Comparison of ENCODE assay signal across 12 mouse cellular contexts in genomic region chr6:72694791-72695204, GRCm38 (mm10).
DNase-seq lines count a peak whose midpoint lies in the region; ATAC-seq and TF ChIP-seq lines count a peak whose summit lies in the region.
"Had no signal": no experiment of that assay in that cellular context is flagged by ENCODE, and none has a peak within 500 bp of the region (broad histone marks: within the 10 kb centered on the region; RNA-seq: fewer than 3 reads in every experiment).

No protein-coding gene starts in this region.

- H3K36me3 ChIP-seq in heart, adult 2 months (ENCODE audit: control insufficient read depth, insufficient read depth, low read length), result no peaks in the 10 kb centered on the region; the same call in 1 of the 2 replicates
- H3K36me3 ChIP-seq in kidney, postnatal 0 days (ENCODE audit: insufficient read depth, low read length), result no peaks in the 10 kb centered on the region
- peaks cover 3% of the 10 kb centered on the region; the same call in 1 of the 2 replicates for H3K36me3 ChIP-seq in embryonic facial prominence, embryonic 12.5 days
- no peaks in the 10 kb centered on the region for H3K36me3 ChIP-seq in limb, embryonic 15.5 days
- H3K36me3 ChIP-seq: hindbrain, embryonic 12.5 days had no signal

- 41% methylated on average over 10 of the region's 10 CpGs for WGBS in heart, adult 2 months
- WGBS in kidney, postnatal 0 days, result 33% methylated on average over 10 of the region's 10 CpGs
- WGBS in embryonic facial prominence, embryonic 12.5 days, result 64% methylated on average over 10 of the region's 10 CpGs
- WGBS in limb, embryonic 15.5 days, result 60% methylated on average over 10 of the region's 10 CpGs

- peaks cover 28% of the 10 kb centered on the region for H3K4me1 ChIP-seq in heart, adult 2 months (ENCODE audit: control insufficient read depth, insufficient read depth, low read length)
- H3K4me1 ChIP-seq in kidney, postnatal 0 days (replicated peaks; ENCODE audit: insufficient read depth, low read length), result peaks cover 42% of the 10 kb centered on the region
- peaks cover 76% of the 10 kb centered on the region for H3K4me1 ChIP-seq in embryonic facial prominence, embryonic 12.5 days
- peaks cover 78% of the 10 kb centered on the region for H3K4me1 ChIP-seq in limb, embryonic 15.5 days
- H3K4me1 ChIP-seq: megakaryocyte, embryonic 14.5 days had no signal

- no peak for DNase-seq in heart, adult 2 months
- DNase-seq in heart, postnatal 36 days, result no peak
- no peak for DNase-seq in kidney, postnatal 0 days (ENCODE audit: low spot score)
- no peak for DNase-seq in kidney, adult 18-20 months
- no peak for DNase-seq in embryo, embryonic 10.5 days (ENCODE audit: low spot score)
- DNase-seq: adrenal gland, adult 8-10 months had no signal

- no peak overlapping the region for H3K4me3 ChIP-seq in heart, adult 2 months
- H3K4me3 ChIP-seq in kidney, postnatal 0 days (replicated peaks; ENCODE audit: low read depth, low read length), result no peak overlapping the region
- no peak overlapping the region for H3K4me3 ChIP-seq in embryonic facial prominence, embryonic 12.5 days
- H3K4me3 ChIP-seq in limb, embryonic 15.5 days, result no peak overlapping the region
- H3K4me3 ChIP-seq: hindbrain, embryonic 12.5 days; megakaryocyte, embryonic 14.5 days; myocyte had no signal

- H3K9me3 ChIP-seq in kidney, postnatal 0 days (replicated peaks; ENCODE audit: low read length), result no peaks in the 10 kb centered on the region
- H3K9me3 ChIP-seq in embryonic facial prominence, embryonic 12.5 days, result no peaks in the 10 kb centered on the region
- H3K9me3 ChIP-seq in limb, embryonic 15.5 days, result no peaks in the 10 kb centered on the region
- H3K9me3 ChIP-seq: hindbrain, embryonic 12.5 days; megakaryocyte, embryonic 14.5 days had no signal

- no peak overlapping the region for H3K9ac ChIP-seq in heart, adult 2 months (ENCODE audit: low read depth, low read length)
- H3K9ac ChIP-seq in kidney, postnatal 0 days (ENCODE audit: low read depth, low read length), result no peak overlapping the region
- no peak overlapping the region for H3K9ac ChIP-seq in embryonic facial prominence, embryonic 12.5 days
- H3K9ac ChIP-seq in limb, embryonic 15.5 days, result no peak overlapping the region
- H3K9ac ChIP-seq: hindbrain, embryonic 12.5 days had no signal

- no peak for TF ChIP-seq POLR2A in heart, adult 2 months (IDR thresholded peaks at IDR 0.05; ENCODE audit: insufficient read depth, low read depth, low read length)

- intact Hi-C loops in heart, adult 2 months (cut with DNase I), result no loop called here
- intact Hi-C loops in heart, postnatal 36 days (cut with DNase I), result no loop called here

- H3K27me3 ChIP-seq in heart, adult 2 months (ENCODE audit: control insufficient read depth, insufficient read depth, low read length), result no peaks in the 10 kb centered on the region
- no peaks in the 10 kb centered on the region for H3K27me3 ChIP-seq in kidney, postnatal 0 days (ENCODE audit: insufficient read depth, low read length)
- no peaks in the 10 kb centered on the region for H3K27me3 ChIP-seq in embryonic facial prominence, embryonic 12.5 days
- H3K27me3 ChIP-seq in limb, embryonic 15.5 days, result no peaks in the 10 kb centered on the region
- H3K27me3 ChIP-seq: hindbrain, embryonic 12.5 days had no signal

- ATAC-seq in kidney, postnatal 0 days (replicated peaks; ENCODE audit: low FRiP score, low read depth), result no peak
- ATAC-seq in embryonic facial prominence, embryonic 12.5 days (ENCODE audit: insufficient number of reproducible peaks, insufficient read depth, low FRiP score, low TSS enrichment), result no peak
- no peak for ATAC-seq in limb, embryonic 15.5 days (ENCODE audit: insufficient number of reproducible peaks, low FRiP score, low TSS enrichment, low read depth)
- ATAC-seq: CD4-positive, CD25-positive, alpha-beta regulatory T cell, adult 4 months had no signal

- TF ChIP-seq CTCF in heart, adult 2 months (IDR thresholded peaks at IDR 0.05), result no peak
- no peak for TF ChIP-seq CTCF in kidney, postnatal 0 days (IDR thresholded peaks at IDR 0.05; ENCODE audit: low read depth)

- TF ChIP-seq EP300 in heart, adult 2 months (IDR thresholded peaks at IDR 0.05; ENCODE audit: insufficient read depth, low read depth, low read length), result no peak

- no peak overlapping the region for H3K4me2 ChIP-seq in kidney, postnatal 0 days (ENCODE audit: low read length)
- no peak overlapping the region for H3K4me2 ChIP-seq in embryonic facial prominence, embryonic 12.5 days (replicated peaks)
- no peak overlapping the region for H3K4me2 ChIP-seq in limb, embryonic 15.5 days
- H3K4me2 ChIP-seq: hindbrain, embryonic 12.5 days had no signal

- H3K79me2 ChIP-seq in heart, adult 2 months (replicated peaks; ENCODE audit: control insufficient read depth, insufficient read depth, low read length), result no peaks in the 10 kb centered on the region; the same call in 1 of the 2 replicates

- H3K27ac ChIP-seq in heart, adult 2 months, result peak overlapping the region; percentile 2
- H3K27ac ChIP-seq in kidney, postnatal 0 days, result peak overlapping the region; percentile 19
- H3K27ac ChIP-seq in embryonic facial prominence, embryonic 12.5 days, result peak overlapping the region; percentile 42
- peak overlapping the region; percentile 67 for H3K27ac ChIP-seq in limb, embryonic 15.5 days
- H3K27ac ChIP-seq: hindbrain, embryonic 12.5 days had no signal

Comparison
In these comparisons a context has a peak if more than half of its experiments do, and no peak if none do; other contexts are left out.
1. H3K27ac ChIP-seq: peak in every context shown above with its lines; median percentile 67 in limb, embryonic 15.5 days; 42 in embryonic facial prominence, embryonic 12.5 days; 19 in kidney, postnatal 0 days; 2 in heart, adult 2 months.